Mouse (Mus musculus) liver (tissue): ENCODE data around the gene Nit2.

Source experiments
- DNase-seq: peaks from one replicate; pipeline ENCODE4 v3.0.0-alpha.2; 2020; ENCODE audit warnings: mixed read lengths

Gene Nit2

GRCm38 (mm10) chr16:57159835-57160234, 7.3 kb downstream of the Nit2 start:
- DNase-seq: no peak

- DNase-seq: no peak
Measured at GRCm38 (mm10) chr16:57157728-57158127, 9.4 kb downstream of the Nit2 start.

GRCm38 (mm10) chr16:57157076-57157475, 10.1 kb downstream of the Nit2 start:
- no peak for DNase-seq

GRCm38 (mm10) chr16:57155899-57156298, 11.2 kb downstream of the Nit2 start:
- DNase-seq: peak; percentile 25

- DNase-seq: no peak
Measured at GRCm38 (mm10) chr16:57151437-57151836, 15.7 kb downstream of the Nit2 start.

GRCm38 (mm10) chr16:57144741-57145140, 22.4 kb downstream of the Nit2 start:
- no peak for DNase-seq

GRCm38 (mm10) chr16:57133611-57134010, 33.5 kb downstream of the Nit2 start:
- no peak for DNase-seq

GRCm38 (mm10) chr16:57132326-57132725, 34.8 kb downstream of the Nit2 start:
- no peak for DNase-seq

- no peak for DNase-seq
Measured at GRCm38 (mm10) chr16:57131544-57131943, 35.6 kb downstream of the Nit2 start.

GRCm38 (mm10) chr16:57130752-57131400, 36.3 kb downstream of the Nit2 start:
- no peak for DNase-seq

- no peak for DNase-seq
Measured at GRCm38 (mm10) chr16:57127825-57128224, 39.3 kb downstream of the Nit2 start.

- no peak for DNase-seq
Measured at GRCm38 (mm10) chr16:57126268-57126667, 40.9 kb downstream of the Nit2 start.

- no peak for DNase-seq
Measured at GRCm38 (mm10) chr16:57122682-57123445, 44.3 kb downstream of the Nit2 start.

- peak; percentile 33 for DNase-seq
Measured at GRCm38 (mm10) chr16:57121816-57122415, 45.2 kb downstream of the Nit2 start.

GRCm38 (mm10) chr16:57120913-57121815, 46.0 kb downstream of the Nit2 start, which contains the start of gene Tomm70a:
Gene Tomm70a (plus strand): TSS chr16:57121703.
- peak; percentile 92 for DNase-seq

- DNase-seq: no peak
Measured at GRCm38 (mm10) chr16:57117562-57117961, 49.6 kb downstream of the Nit2 start.

- no peak for DNase-seq
Measured at GRCm38 (mm10) chr16:57116066-57116465, 51.1 kb downstream of the Nit2 start.
